Mouse (Mus musculus) brain, embryonic 14.5 days (tissue): Measurements from ENCODE around the gene Kat2a.

Experiments used
- CTCF ChIP-seq: fragments of 200-500 bp; IDR thresholded peaks from 2 replicates; pipeline ENCODE4 v1.5.1; 2012; ENCODE audit warnings: inconsistent platforms, mild to moderate bottlenecking, moderate library complexity, borderline replicate concordance; ENCODE audit not compliant: insufficient read depth, insufficient read length; ENCODE audit errors: extremely low read depth
- POLR2A ChIP-seq: fragments of 200-500 bp; IDR thresholded peaks from 2 replicates; pipeline ENCODE4 v1.6.1; 2012; ENCODE audit warnings: mild to moderate bottlenecking, inconsistent platforms, borderline replicate concordance; ENCODE audit not compliant: poor library complexity, insufficient read depth, insufficient read length, severe bottlenecking; ENCODE audit errors: extremely low read depth

- TF ChIP-seq CTCF (no peak), POLR2A (no peak)
Measured at GRCm38 (mm10) chr11:100724919-100725512, 12.8 kb upstream of the Kat2a start.
